Mouse (Mus musculus): ENCODE measurements around the gene Spint2. TPM values are rescaled to one million over a fixed set of nuclear protein-coding genes. Genes with fewer than 3 reads are reported as not detected.

The Spint2 gene
- total and polyA plus RNA-seq, 3 experiments: 39.4 to 46.4 (median 45.7) TPM

DNA sequence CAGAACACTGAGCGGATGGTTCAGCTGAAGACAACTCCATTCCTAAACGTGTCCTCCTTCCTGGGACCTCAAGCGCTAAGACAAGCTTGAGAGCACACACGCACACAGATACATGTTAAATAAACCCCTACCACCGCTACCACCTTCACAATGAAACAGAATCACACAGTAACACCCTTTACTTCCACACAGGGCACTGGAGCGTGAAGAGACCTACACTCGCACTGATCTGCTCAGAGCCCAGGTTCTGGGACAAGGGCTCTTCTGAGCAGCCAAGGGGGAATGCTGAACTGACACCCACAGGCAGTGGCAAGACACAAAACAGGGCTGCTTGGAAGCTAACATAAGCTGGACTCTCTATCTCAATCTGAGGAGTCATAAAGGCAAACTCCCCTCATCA lies 16.1 kb downstream of the Spint2 start:
- no peaks in the 10 kb centered on the region for H3K4me1 ChIP-seq (ENCODE audit: control insufficient read depth, insufficient read depth, low read length)
- H3K27me3 ChIP-seq (ENCODE audit: control insufficient read depth, insufficient read depth, low read length): no peaks in the 10 kb centered on the region
- no peaks in the 10 kb centered on the region; the same call in 1 of the 2 replicates for H3K79me2 ChIP-seq (replicated peaks; ENCODE audit: control insufficient read depth, insufficient read depth, low read length)
- no peaks in the 10 kb centered on the region for H3K36me3 ChIP-seq (ENCODE audit: control insufficient read depth, insufficient read depth, low read length)
- no peak overlapping the region for H3K9ac ChIP-seq (ENCODE audit: low read depth, low read length)
- no peak for TF ChIP-seq CTCF (IDR thresholded peaks at IDR 0.05)
- no peak for TF ChIP-seq EP300 (IDR thresholded peaks at IDR 0.05; ENCODE audit: insufficient read depth, low read depth, low read length)
- no peak for TF ChIP-seq POLR2A (IDR thresholded peaks at IDR 0.05; ENCODE audit: insufficient read depth, low read depth, low read length)
- H3K4me3 ChIP-seq: no peak overlapping the region
- 88% methylated on average over 7 of the region's 7 CpGs for WGBS
- no peak for DNase-seq
- intact Hi-C loops (cut with DNase I): no loop called here
- no peak overlapping the region for H3K27ac ChIP-seq

DNA sequence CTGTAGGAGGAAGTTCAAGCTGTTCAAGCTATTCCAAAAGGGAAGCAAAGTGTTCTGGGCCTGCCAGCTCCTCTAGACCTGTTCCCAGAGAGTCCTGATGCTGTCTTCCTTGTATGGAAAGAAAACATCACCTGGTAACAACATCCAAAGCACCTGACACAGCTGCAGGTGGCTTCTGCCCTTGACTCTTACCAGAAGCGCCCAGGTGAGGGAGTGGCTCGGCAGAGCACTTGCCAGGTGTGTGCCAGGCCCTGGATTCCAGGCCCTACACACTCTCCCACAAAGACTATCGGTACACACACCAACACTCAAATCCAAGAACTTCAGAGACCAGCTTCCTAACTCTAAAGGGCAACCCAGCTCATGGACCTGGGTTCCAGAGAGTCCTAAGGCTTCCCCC lies 17.9 kb downstream of the Spint2 start:
- H3K27me3 ChIP-seq (ENCODE audit: control insufficient read depth, insufficient read depth, low read length): no peaks in the 10 kb centered on the region
- no peaks in the 10 kb centered on the region for H3K4me1 ChIP-seq (ENCODE audit: control insufficient read depth, insufficient read depth, low read length)
- 85% methylated on average over 3 of the region's 3 CpGs for WGBS
- intact Hi-C loops (cut with DNase I): no loop called here
- H3K36me3 ChIP-seq (ENCODE audit: control insufficient read depth, insufficient read depth, low read length): no peaks in the 10 kb centered on the region
- TF ChIP-seq EP300 (IDR thresholded peaks at IDR 0.05; ENCODE audit: insufficient read depth, low read depth, low read length) (no peak), CTCF (IDR thresholded peaks at IDR 0.05) (no peak), POLR2A (IDR thresholded peaks at IDR 0.05; ENCODE audit: insufficient read depth, low read depth, low read length) (no peak)
- no peak overlapping the region for H3K9ac ChIP-seq (ENCODE audit: low read depth, low read length)
- H3K79me2 ChIP-seq (replicated peaks; ENCODE audit: control insufficient read depth, insufficient read depth, low read length): no peaks in the 10 kb centered on the region; the same call in 1 of the 2 replicates
- no peak for DNase-seq
- no peak overlapping the region for H3K27ac ChIP-seq
- H3K4me3 ChIP-seq: no peak overlapping the region

DNA sequence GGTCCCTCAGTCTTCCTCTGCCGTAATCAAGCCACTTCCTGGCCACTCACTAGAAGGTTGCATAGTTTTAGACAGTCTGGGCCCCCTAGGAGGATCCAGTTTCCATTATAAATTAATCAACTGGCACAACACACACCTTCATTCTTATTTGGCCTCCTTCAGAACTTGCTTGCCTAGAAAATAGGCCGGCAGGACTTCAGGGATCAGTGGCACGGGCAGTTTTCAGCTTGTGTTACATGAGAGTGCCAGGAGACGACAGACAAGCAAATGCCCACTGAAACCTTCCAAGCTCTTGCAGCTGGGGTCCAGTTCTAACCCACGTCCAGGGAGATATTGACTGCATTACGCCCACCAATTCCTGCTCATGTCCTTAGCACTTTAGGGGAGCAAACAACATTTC lies 19.6 kb downstream of the Spint2 start:
- Histone ChIP-seq H3K4me1 (ENCODE audit: control insufficient read depth, insufficient read depth, low read length) (no peaks in the 10 kb centered on the region), H3K27me3 (ENCODE audit: control insufficient read depth, insufficient read depth, low read length) (no peaks in the 10 kb centered on the region), H3K36me3 (ENCODE audit: control insufficient read depth, insufficient read depth, low read length) (no peaks in the 10 kb centered on the region), H3K9ac (ENCODE audit: low read depth, low read length) (no peak overlapping the region), H3K79me2 (replicated peaks; ENCODE audit: control insufficient read depth, insufficient read depth, low read length) (no peaks in the 10 kb centered on the region; the same call in 1 of the 2 replicates), H3K4me3 (no peak overlapping the region), H3K27ac (peak overlapping the region; percentile 38)
- TF ChIP-seq EP300 (IDR thresholded peaks at IDR 0.05; ENCODE audit: insufficient read depth, low read depth, low read length) (no peak), CTCF (IDR thresholded peaks at IDR 0.05) (no peak), POLR2A (IDR thresholded peaks at IDR 0.05; ENCODE audit: insufficient read depth, low read depth, low read length) (no peak)
- DNase-seq: no peak
- 69% methylated on average over 6 of the region's 6 CpGs for WGBS
- intact Hi-C loops (cut with DNase I): no loop called here

DNA sequence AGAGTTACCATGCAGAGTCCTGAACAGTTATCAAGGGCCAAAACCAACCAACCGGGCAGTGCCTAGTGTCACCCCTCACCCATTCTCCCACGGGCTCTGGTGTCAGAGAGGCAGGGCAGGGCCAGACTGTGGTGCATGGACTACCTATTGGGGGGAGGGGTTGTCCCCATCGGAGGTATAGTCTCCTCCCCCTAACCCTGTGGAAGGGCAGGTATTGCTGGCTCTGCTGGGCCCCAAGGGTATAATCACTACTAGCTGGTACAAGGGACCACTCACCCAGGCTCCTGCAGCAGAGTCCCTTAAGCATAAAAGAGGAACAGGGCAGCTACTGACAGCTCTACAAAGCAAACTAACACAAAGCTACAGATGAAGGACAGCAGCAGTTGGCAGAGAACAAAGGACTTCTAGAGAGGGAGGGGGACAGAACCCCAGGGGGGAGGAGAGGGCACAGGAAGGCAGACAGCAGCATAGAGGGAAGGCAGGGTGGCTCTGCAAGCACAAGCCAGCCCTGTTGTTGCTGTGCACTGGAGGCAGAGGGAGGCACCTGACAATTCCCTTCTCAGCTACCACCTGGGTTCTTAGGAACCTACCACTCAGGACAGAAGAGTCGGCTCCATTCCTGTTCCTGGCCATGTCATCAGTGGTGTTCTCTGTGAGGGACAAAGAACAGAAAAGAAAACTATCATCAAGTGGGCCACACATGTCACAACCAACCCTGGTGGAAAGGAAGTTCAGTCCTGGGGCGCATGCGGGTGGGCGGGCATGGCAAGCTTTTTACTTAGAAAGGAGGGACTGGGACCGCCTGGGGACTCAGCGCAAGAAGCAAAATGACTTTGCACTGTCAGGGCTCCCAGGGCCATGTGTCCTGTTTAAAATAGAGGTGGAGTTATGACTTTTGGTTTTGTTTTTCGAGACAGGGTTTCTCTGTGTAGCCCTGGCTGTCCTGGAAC lies 21.7 kb downstream of the Spint2 start:
- WGBS: 81% methylated on average over 10 of the region's 10 CpGs
- TF ChIP-seq EP300 (IDR thresholded peaks at IDR 0.05; ENCODE audit: insufficient read depth, low read depth, low read length) (no peak), CTCF (IDR thresholded peaks at IDR 0.05) (no peak), POLR2A (IDR thresholded peaks at IDR 0.05; ENCODE audit: insufficient read depth, low read depth, low read length) (no peak)
- DNase-seq: no peak
- no peaks in the 10 kb centered on the region for H3K4me1 ChIP-seq (ENCODE audit: control insufficient read depth, insufficient read depth, low read length)
- no peak overlapping the region for H3K9ac ChIP-seq (ENCODE audit: low read depth, low read length)
- intact Hi-C loops (cut with DNase I): no loop called here
- H3K27me3 ChIP-seq (ENCODE audit: control insufficient read depth, insufficient read depth, low read length): no peaks in the 10 kb centered on the region
- H3K27ac ChIP-seq: no peak overlapping the region
- H3K79me2 ChIP-seq (replicated peaks; ENCODE audit: control insufficient read depth, insufficient read depth, low read length): no peaks in the 10 kb centered on the region
- no peaks in the 10 kb centered on the region for H3K36me3 ChIP-seq (ENCODE audit: control insufficient read depth, insufficient read depth, low read length)
- H3K4me3 ChIP-seq: no peak overlapping the region

DNA sequence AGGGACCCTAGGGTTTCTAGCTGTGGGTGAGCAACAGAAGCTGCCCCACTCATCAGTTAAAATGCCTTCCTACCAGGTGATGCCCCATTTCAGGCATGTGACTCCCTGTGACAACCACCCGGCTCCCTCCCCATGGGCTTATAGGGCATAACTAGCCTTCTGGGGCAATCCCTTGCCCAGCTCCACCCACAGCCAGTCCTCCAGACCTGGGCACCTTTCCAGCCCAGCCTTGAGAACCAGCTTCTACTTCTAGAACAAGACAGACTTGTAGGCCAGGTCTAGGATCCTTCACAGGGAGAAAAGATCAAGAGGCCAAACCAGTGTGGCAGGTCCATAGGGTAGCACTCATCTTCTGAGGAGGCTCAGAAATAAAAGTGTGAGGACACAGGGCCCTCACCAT lies 24.3 kb downstream of the Spint2 start:
- Histone ChIP-seq H3K36me3 (ENCODE audit: control insufficient read depth, insufficient read depth, low read length) (no peaks in the 10 kb centered on the region), H3K79me2 (replicated peaks; ENCODE audit: control insufficient read depth, insufficient read depth, low read length) (no peaks in the 10 kb centered on the region), H3K4me3 (no peak overlapping the region), H3K27ac (no peak overlapping the region), H3K4me1 (ENCODE audit: control insufficient read depth, insufficient read depth, low read length) (no peaks in the 10 kb centered on the region), H3K27me3 (ENCODE audit: control insufficient read depth, insufficient read depth, low read length) (no peaks in the 10 kb centered on the region), H3K9ac (ENCODE audit: low read depth, low read length) (no peak overlapping the region)
- WGBS: 73% methylated on average over 1 of the region's 1 CpGs
- TF ChIP-seq EP300 (IDR thresholded peaks at IDR 0.05; ENCODE audit: insufficient read depth, low read depth, low read length) (no peak), CTCF (IDR thresholded peaks at IDR 0.05) (no peak), POLR2A (IDR thresholded peaks at IDR 0.05; ENCODE audit: insufficient read depth, low read depth, low read length) (no peak)
- intact Hi-C loops (cut with DNase I): no loop called here
- no peak for DNase-seq

DNA sequence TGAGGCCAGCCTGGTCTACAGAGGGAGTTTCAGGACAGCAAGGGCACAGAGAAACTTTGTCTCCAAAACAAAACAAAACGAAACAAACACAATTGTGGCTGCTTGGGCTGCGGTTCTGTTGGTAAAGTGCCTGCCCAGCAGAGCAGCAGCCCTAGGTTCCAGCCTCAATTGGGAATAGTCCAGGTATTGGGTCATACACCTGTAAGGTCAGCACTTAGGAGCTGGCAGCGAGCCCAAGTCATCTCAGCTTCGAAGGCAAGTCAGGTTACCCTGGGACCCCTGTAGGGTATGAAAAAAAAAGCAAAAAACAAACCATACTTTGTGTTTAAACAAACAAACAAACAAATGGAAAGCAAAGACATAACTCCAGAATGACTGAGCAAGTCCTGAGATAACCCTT lies 25.8 kb downstream of the Spint2 start:
- no peak for DNase-seq
- intact Hi-C loops (cut with DNase I): no loop called here
- WGBS: 73% methylated on average over 4 of the region's 4 CpGs

More for the DNA sequence above, 25.8 kb downstream of the Spint2 start:
- no peak for TF ChIP-seq EP300 (IDR thresholded peaks at IDR 0.05; ENCODE audit: insufficient read depth, low read depth, low read length)
- no peak for TF ChIP-seq CTCF (IDR thresholded peaks at IDR 0.05)
- TF ChIP-seq POLR2A (IDR thresholded peaks at IDR 0.05; ENCODE audit: insufficient read depth, low read depth, low read length): no peak
- no peak overlapping the region for H3K9ac ChIP-seq (ENCODE audit: low read depth, low read length)
- H3K36me3 ChIP-seq (ENCODE audit: control insufficient read depth, insufficient read depth, low read length): no peaks in the 10 kb centered on the region
- no peak overlapping the region for H3K4me3 ChIP-seq
- H3K79me2 ChIP-seq (replicated peaks; ENCODE audit: control insufficient read depth, insufficient read depth, low read length): no peaks in the 10 kb centered on the region
- no peaks in the 10 kb centered on the region for H3K27me3 ChIP-seq (ENCODE audit: control insufficient read depth, insufficient read depth, low read length)
- H3K27ac ChIP-seq: no peak overlapping the region
- H3K4me1 ChIP-seq (ENCODE audit: control insufficient read depth, insufficient read depth, low read length): no peaks in the 10 kb centered on the region
